9 mouse cellular contexts compared by ENCODE assay signal in the genomic region with DNA sequence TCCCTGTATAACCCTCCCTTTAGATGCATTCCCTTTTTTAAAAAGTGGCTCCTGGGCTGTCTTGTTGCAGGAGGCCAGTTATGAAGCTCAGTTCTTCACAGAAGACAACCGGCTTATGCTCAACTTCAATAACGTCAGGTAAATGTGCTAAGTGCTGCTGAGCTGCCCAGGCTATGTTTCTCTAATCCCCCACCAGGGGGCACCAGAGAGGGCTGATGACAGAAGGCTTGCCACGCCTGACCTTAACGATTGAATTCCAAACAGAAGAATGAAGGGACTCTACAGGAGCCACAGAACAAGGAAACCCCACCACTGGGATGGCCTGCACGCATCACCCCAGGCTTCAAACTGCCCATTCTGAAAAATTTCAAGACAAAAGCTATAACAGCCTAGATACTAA. TPM values are rescaled to one million over a fixed set of nuclear protein-coding genes. Genes with fewer than 3 reads are reported as not detected.
DNase-seq lines count a peak whose midpoint lies in the region; ATAC-seq and TF ChIP-seq lines count a peak whose summit lies in the region.
"Had no signal": no experiment of that assay in that cellular context is flagged by ENCODE, and none has a peak within 500 bp of the region (broad histone marks: within the 10 kb centered on the region; RNA-seq: fewer than 3 reads in every experiment).

No protein-coding gene starts in this region.

- no peaks in the 10 kb centered on the region for H3K27me3 ChIP-seq in limb, embryonic 14.5 days (ENCODE audit: control insufficient read depth, insufficient read depth, low read length)
- H3K27me3 ChIP-seq: neural tube, embryonic 13.5 days had no signal

- TF ChIP-seq POLR2A in limb, embryonic 14.5 days (IDR thresholded peaks at IDR 0.05; ENCODE audit: borderline replicate concordance, extremely low read depth, insufficient read depth, insufficient read length), result no peak

- no peak overlapping the region for H3K4me2 ChIP-seq in limb, embryonic 14.5 days (replicated peaks; ENCODE audit: low read depth, low read length, severe bottlenecking)
- H3K4me2 ChIP-seq: neural tube, embryonic 13.5 days had no signal

- ATAC-seq in limb, embryonic 14.5 days (ENCODE audit: low FRiP score, low read depth), result no peak

- H3K9ac ChIP-seq in limb, embryonic 14.5 days (ENCODE audit: low read depth, low read length, severe bottlenecking), result no peak overlapping the region
- H3K9ac ChIP-seq: neural tube, embryonic 13.5 days had no signal

- peak; percentile 37 for DNase-seq in layer of hippocampus, adult 11-12 months (ENCODE audit: low spot score)
- DNase-seq in layer of hippocampus, adult 9-10 months (ENCODE audit: low spot score), result no peak
- DNase-seq in adrenal gland, postnatal 14 days, result peak; percentile 92
- peak; percentile 53 for DNase-seq in embryo, embryonic 11.5 days (ENCODE audit: low read depth, low spot score)
- peak; percentile 47 for DNase-seq in hindlimb bud, embryonic 11.5 days (ENCODE audit: extremely low spot score, low read depth, low spot score)
- peak; percentile 74 for DNase-seq in limb, embryonic 14.5 days (ENCODE audit: low spot score)
- peak; percentile 56 for DNase-seq in retina, adult 2 months (ENCODE audit: low read depth, low spot score)
- DNase-seq in thymus, postnatal 25 days, result peak; percentile 59

- H3K27ac ChIP-seq in limb, embryonic 14.5 days (replicated peaks; ENCODE audit: low read depth, low read length), result no peak overlapping the region
- H3K27ac ChIP-seq: neural tube, embryonic 13.5 days had no signal

- H3K36me3 ChIP-seq in limb, embryonic 14.5 days (ENCODE audit: control insufficient read depth, insufficient read depth, low read length), result no peaks in the 10 kb centered on the region
- H3K36me3 ChIP-seq: neural tube, embryonic 13.5 days had no signal

- no peaks in the 10 kb centered on the region for H3K9me3 ChIP-seq in limb, embryonic 14.5 days (ENCODE audit: control insufficient read depth, low read length)
- H3K9me3 ChIP-seq: neural tube, embryonic 13.5 days had no signal

- WGBS in limb, embryonic 14.5 days, result 12% methylated on average over 5 of the region's 5 CpGs

- no peak overlapping the region for H3K4me3 ChIP-seq in limb, embryonic 14.5 days (replicated peaks; ENCODE audit: low read length)
- H3K4me3 ChIP-seq: neural tube, embryonic 13.5 days had no signal

- H3K4me1 ChIP-seq in limb, embryonic 14.5 days (ENCODE audit: control insufficient read depth, insufficient read depth, low read length), result no peaks in the 10 kb centered on the region
- H3K4me1 ChIP-seq: neural tube, embryonic 13.5 days had no signal

RNA-seq across cellular contexts. Expression of gene Bpifb5, which starts 8.4 kb away (rescaled TPM):
- total RNA-seq in adrenal gland, postnatal 14 days (2021), result 0.45 TPM in 1 of 2 replicates, not detected in the other
- 0.74 and 0.97 TPM in 2 replicates for polyA plus RNA-seq in limb, embryonic 14.5 days (2012; rRNA removed)
- 0.32 and 0.48 TPM in 2 replicates for polyA plus RNA-seq in limb, embryonic 14.5 days (2014; fragmentation: Nextera tagmentation; extraction: Ambion mirVana)
- polyA plus RNA-seq: neural tube, embryonic 13.5 days had no signal

RNA-seq across cellular contexts. Expression of gene Bpifb1, which starts 24.6 kb away (rescaled TPM):
- not detected in 2 replicates for total RNA-seq in adrenal gland, postnatal 14 days (2021)
- polyA plus RNA-seq in limb, embryonic 14.5 days (2012; rRNA removed), result not detected in 2 replicates
- polyA plus RNA-seq in limb, embryonic 14.5 days (2014; fragmentation: Nextera tagmentation; extraction: Ambion mirVana), result 0.26 TPM in 1 of 2 replicates, not detected in the other
- polyA plus RNA-seq: neural tube, embryonic 13.5 days had no signal

RNA-seq across cellular contexts. Expression of gene Bpifb9a, which starts 42.5 kb away (rescaled TPM):
- not detected in 2 replicates for total RNA-seq in adrenal gland, postnatal 14 days (2021)
- polyA plus RNA-seq in limb, embryonic 14.5 days (2012; rRNA removed), result not detected in 2 replicates
- polyA plus RNA-seq in limb, embryonic 14.5 days (2014; fragmentation: Nextera tagmentation; extraction: Ambion mirVana), result not detected in 2 replicates
- polyA plus RNA-seq: neural tube, embryonic 13.5 days had no signal

RNA-seq across cellular contexts. Expression of gene Bpifa5, which starts 52.8 kb away (rescaled TPM):
- not detected in 2 replicates for total RNA-seq in adrenal gland, postnatal 14 days (2021)
- polyA plus RNA-seq in limb, embryonic 14.5 days (2012; rRNA removed), result not detected in 2 replicates
- not detected in 2 replicates for polyA plus RNA-seq in limb, embryonic 14.5 days (2014; fragmentation: Nextera tagmentation; extraction: Ambion mirVana)
- polyA plus RNA-seq: neural tube, embryonic 13.5 days had no signal
